Mouse (Mus musculus) heart, postnatal 0 days (tissue): ENCODE data around the gene Pdhb.

Source experiments
- CTCF ChIP-seq: IDR thresholded peaks from 2 replicates; pipeline ENCODE4 v1.5.1; 2016; ENCODE audit warnings: antibody characterized with exemption, control low read depth, low read depth
- EP300 ChIP-seq: IDR thresholded peaks from 2 replicates; pipeline ENCODE4 v1.6.1; 2016; ENCODE audit warnings: antibody characterized with exemption, low read depth

DNA sequence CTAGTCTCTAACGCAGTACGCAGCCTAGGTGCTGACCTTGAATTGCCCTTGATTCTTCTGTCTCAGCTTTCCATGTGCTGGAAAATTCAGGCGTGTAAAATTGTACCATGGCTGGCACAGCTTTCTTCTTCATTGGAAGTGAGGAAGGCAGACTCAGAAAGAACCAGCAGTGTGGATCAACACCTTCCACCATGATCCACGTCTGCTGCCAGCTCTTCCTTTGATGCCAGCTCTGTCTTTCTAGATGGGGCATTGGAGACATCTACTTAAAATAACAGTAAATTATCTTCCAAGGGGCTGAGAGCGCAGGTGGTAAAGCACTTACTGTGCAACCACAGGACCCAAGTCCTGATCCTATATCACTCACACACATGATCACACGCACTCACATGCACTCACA, 19.9 kb upstream of the Pdhb start:
- no peak for TF ChIP-seq EP300
- TF ChIP-seq CTCF: no peak
